Mouse (Mus musculus) thymus, postnatal 36 days (tissue): ENCODE data around the gene Serpina9.

Experiments used
- DNase-seq, 2 experiments: peaks; one replicate each; pipeline ENCODE4 v3.0.0; 2022; ENCODE audit warnings: mixed read lengths in 2 of 2

The Serpina9 gene

DNA sequence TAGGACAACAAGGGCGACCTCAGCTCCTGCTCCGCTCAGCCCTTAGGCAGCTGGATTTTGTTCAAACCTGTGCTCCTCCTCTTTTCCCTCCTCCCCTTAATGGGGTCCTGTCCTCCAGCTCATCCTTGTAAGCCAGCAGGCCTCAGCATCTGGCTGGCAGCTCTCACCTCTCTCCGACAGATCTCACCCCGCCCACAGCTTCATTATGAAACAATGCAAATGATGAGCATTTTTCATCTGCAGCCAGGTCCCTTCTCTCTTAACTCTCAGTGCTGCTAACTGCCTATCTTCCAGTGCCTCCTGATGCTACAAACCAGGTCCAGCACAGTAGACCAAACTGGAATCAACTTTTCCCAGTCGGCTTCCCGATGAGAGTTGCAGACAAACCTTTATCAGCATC is at the start of gene Serpina9:
TSS of gene Serpina9 (minus strand) at position 136 of the 400 bp plus-strand sequence.
- DNase-seq: no peak

- DNase-seq: no peak
These were observed 48.3 kb upstream of the Serpina9 start for GRCm38 (mm10) chr12:104061862-104062261.

GRCm38 (mm10) chr12:104060126-104060525 is 46.6 kb upstream of the Serpina9 start:
- DNase-seq: no peak

DNA sequence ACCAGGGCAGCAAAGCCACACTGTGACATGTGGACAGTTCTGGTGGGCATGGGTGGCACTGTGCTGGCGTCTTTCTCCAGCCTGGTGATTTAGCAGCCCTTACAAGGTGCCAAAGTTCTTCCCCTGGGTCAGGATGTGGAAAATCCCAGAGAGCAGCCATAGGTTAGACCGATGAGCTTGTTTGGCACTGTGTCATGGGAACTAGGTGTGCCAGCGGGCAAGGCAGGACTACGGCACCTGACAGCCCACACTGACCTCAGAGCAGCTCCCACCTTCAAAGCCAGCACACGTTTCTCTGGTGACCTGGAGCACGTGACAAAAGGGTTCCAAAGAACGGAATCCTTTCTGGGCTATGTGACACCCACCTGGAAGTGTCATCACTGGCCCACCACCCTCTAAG is 44.0 kb upstream of the Serpina9 start:
- no peak for DNase-seq

GRCm38 (mm10) chr12:104057050-104057449 is 43.5 kb upstream of the Serpina9 start:
- no peak for DNase-seq

GRCm38 (mm10) chr12:104055755-104056154 is 42.2 kb upstream of the Serpina9 start:
- DNase-seq: no peak

GRCm38 (mm10) chr12:104053995-104054394 is 40.4 kb upstream of the Serpina9 start:
- DNase-seq: no peak

DNA sequence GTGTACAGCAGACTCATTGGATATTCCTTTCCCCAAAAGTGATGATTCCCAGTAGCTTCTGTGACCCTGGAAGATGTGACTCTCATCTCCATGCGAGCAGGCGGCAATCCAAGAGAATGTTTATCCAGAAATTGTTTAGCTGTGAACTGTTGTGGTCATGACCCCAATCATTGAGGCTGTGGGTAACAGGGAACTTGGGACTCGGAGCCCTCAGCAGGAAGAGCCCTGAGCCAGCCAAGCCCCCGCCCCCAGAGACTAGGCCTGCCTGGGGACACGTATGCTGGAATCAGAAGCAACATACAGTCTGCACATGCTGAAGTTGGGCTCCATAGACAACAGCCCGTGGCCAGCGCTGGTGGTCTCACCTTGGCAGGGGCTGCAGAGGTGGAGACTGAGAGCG is 32.2 kb upstream of the Serpina9 start:
- DNase-seq: no peak

DNA sequence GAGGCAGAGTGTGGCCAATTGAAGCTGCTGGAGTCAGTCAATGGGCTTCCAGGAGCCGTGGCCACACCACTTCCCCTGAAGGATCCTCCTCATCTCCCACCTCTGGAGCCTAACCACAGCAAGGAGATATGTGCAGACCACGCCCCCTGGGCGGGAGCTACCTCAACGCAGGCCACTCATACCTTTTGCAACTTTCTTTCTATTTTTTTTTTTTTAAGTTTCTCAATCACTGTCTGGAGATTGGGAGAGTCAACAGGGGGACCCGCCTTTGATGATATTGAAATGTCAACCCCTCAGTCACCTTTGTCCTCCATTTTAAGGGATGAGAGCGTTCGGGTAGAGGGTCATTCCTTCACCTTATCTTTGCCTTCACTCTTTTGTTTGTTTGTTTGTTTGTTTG is 30.8 kb upstream of the Serpina9 start, which contains the start of gene Serpina12:
TSS of gene Serpina12 (minus strand) at position 101 of the 400 bp plus-strand sequence.
- no peak for DNase-seq

GRCm38 (mm10) chr12:104042753-104043152 is 29.2 kb upstream of the Serpina9 start:
- DNase-seq: no peak

GRCm38 (mm10) chr12:104041401-104041800 is 27.8 kb upstream of the Serpina9 start:
- no peak for DNase-seq

GRCm38 (mm10) chr12:104038181-104038580 is 24.6 kb upstream of the Serpina9 start:
- DNase-seq: no peak

- DNase-seq: no peak
These were observed 20.2 kb upstream of the Serpina9 start for GRCm38 (mm10) chr12:104033752-104034151.

DNA sequence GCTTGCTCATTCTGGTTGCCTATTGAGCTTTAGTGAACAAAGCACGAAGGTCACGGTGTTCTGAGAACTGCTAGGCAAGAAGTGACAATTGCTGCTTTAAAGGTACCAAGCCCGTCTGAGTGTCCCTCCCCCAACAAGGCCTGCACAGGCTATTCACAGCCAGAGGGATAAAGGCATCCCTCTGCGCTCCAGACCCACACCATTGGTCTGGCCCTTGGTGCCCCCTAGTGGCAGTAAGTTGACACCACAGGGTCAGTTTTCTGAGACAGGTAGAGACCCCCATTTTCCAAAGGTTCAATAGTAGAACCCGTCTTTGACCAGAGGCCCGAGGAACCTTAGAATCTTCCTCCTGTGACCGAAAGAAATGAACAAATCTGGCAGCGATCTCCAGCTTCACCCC is 16.4 kb upstream of the Serpina9 start:
- no peak for DNase-seq

DNA sequence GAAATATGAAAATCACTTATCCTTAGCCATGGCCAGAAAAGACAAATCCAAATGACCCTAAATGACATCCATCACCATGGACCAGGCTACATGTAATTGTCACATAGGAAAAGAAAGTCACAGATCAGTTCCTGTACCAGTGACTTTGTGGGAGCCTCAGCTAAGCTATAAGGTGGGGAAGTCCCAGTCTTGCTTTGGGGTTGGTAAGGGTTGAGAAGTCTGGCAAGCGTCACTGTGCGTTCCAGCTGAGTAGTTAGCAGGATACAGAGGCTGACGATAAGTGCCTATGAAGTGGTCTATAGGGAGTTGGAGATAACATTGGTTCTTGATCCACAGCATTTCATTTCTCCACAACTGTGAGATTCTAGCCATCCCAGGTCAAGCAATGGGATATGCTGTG is 1.7 kb upstream of the Serpina9 start:
- DNase-seq: no peak

DNA sequence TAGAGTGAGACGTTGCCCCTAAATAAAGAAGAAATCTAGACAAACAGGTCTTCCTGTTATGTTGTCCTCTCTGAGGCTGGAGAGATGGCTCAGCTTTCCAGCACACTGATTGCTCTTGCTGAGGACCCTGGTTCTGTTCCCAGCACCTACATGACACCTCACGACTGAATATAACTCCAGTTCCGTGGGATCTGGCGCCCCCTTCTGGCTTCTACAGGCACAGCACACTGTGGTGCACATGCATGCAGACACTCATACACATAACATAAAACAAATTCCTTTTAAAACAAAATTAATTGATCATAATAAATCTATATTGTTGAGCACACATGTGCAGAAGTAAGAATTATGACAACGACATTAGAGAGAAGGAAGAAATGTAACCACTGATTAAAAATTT is 8.9 kb downstream of the Serpina9 start:
- no peak for DNase-seq

- DNase-seq: no peak
These were observed 10.3 kb downstream of the Serpina9 start for GRCm38 (mm10) chr12:104003238-104003612.

DNA sequence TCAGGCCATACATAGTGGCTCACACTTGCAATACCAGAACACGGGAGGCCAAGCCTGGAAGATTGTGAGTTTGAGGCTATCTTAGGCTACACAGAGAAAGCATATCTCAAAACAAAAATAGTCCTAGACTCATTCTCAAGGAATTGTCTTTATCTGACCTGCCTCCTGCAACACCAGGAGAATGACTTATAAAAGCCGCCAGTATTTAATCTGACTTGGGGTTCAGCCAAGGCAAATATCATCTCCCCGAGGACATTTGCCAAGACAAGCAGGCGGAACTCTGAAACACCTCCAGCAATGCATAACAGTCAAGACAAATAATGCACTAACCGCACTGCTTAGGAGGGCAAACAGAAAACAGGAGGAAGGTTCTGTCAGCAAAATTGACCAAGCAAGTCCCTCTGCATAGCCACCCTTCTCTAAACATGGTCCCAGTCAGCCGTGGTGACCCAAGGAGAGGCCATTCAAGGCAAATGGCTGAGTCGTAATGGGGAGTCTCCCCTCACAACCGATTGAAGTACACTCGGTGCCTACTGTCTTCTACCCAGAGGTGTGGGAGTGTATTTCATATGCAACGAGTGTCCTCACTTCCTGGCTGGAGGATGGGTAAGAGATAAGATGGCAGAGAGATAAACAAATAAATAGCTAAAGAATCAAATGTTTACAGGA is 10.9 kb downstream of the Serpina9 start:
- no peak for DNase-seq

DNA sequence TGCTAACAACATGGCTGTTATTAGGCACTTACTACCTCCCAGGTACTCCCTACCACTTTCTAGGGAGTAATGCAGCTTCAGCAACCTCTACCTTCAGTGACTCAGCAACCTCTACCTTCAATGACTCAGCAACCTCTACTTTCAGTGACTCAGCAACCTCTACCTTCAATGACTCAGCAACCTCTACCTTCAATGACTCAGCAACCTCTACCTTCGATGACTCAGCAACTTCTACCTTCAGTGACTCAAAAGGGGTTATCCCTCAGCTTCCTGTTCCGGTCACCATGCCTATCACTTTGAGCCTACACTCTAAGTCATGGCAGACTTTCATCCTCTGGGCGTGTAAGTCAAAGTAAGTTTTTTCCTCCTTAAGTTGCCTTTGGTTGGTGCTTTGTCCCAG is 13.0 kb downstream of the Serpina9 start:
- DNase-seq: no peak

DNA sequence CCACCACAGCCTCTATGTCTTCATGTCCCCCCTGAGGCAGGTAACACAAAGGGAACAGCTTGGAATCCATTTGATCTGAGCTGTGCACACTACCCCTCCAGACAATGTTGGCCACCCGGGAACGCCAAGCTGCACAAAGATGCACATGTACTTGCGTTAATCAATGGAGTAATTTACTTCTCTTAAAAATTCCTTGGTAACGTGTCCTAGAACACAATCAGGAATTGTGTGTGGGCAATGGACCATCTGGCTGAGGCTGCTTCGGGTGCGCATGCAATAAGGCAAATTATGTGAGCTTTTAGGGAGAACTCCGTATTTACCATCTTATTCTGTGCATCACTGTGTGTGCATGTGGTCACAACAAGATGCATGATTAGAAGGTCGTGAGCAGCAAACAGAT is 13.9 kb downstream of the Serpina9 start:
- DNase-seq: no peak

DNA sequence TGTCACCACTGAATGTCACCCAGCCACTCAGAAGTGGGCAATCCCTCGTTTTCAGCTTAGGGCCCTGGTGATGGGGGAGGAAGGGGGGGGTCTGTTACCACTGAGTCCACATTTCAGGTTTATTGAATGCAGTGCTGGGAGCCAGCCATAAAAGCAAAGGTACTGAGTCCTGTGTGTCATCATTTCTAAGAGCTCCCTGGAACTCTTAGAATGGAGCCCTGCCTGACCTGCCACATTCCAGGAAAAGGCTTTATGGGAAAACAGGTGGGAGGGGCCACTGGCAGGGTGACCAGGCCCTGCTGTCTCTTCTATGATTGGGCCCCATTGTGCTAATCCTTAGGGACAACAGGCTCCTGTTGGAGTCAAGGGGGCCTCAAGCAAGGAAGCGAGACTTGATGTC is 17.0 kb downstream of the Serpina9 start:
- no peak for DNase-seq

- DNase-seq: peak; percentile 25 to 34
These were observed 18.1 kb downstream of the Serpina9 start for GRCm38 (mm10) chr12:103995292-103996072.

- DNase-seq: no peak
These were observed 20.6 kb downstream of the Serpina9 start for GRCm38 (mm10) chr12:103992945-103993344.

GRCm38 (mm10) chr12:103989857-103990256 is 23.7 kb downstream of the Serpina9 start, which contains the start of gene Serpina11:
Gene Serpina11, minus strand, starts transcription at chr12:103989957.
- DNase-seq: no peak

GRCm38 (mm10) chr12:103989514-103989767 is 24.1 kb downstream of the Serpina9 start:
- DNase-seq: no peak
